Mouse (Mus musculus) liver, adult 2 months (tissue): ENCODE measurements around the gene Cdk19.

ENCODE experiments used
- CTCF ChIP-seq: fragments of 200-500 bp; IDR thresholded peaks from 2 replicates; pipeline ENCODE4 v1.5.1; 2011; ENCODE audit warnings: low read depth, low read length, control low read depth
- POLR2A ChIP-seq: fragments of 200-500 bp; IDR thresholded peaks from 2 replicates; pipeline ENCODE4 v1.6.1; 2011; ENCODE audit warnings: low read length, control low read depth; ENCODE audit not compliant: insufficient read depth; ENCODE audit errors: extremely low read depth

- TF ChIP-seq CTCF, result no peak
- no peak for TF ChIP-seq POLR2A
Measured at GRCm38 (mm10) chr10:40530661-40531060, 191.3 kb downstream of the Cdk19 start.
